Mouse (Mus musculus) adrenal gland (tissue): ENCODE results near the gene Papss1.

Experiments used
- intact Hi-C: fragments of 180-260 bp; cut with DNase I; formaldehyde crosslinking; loops from one replicate; pipeline ENCODE4 v1.15.1; 2025

Papss1 gene

DNA sequence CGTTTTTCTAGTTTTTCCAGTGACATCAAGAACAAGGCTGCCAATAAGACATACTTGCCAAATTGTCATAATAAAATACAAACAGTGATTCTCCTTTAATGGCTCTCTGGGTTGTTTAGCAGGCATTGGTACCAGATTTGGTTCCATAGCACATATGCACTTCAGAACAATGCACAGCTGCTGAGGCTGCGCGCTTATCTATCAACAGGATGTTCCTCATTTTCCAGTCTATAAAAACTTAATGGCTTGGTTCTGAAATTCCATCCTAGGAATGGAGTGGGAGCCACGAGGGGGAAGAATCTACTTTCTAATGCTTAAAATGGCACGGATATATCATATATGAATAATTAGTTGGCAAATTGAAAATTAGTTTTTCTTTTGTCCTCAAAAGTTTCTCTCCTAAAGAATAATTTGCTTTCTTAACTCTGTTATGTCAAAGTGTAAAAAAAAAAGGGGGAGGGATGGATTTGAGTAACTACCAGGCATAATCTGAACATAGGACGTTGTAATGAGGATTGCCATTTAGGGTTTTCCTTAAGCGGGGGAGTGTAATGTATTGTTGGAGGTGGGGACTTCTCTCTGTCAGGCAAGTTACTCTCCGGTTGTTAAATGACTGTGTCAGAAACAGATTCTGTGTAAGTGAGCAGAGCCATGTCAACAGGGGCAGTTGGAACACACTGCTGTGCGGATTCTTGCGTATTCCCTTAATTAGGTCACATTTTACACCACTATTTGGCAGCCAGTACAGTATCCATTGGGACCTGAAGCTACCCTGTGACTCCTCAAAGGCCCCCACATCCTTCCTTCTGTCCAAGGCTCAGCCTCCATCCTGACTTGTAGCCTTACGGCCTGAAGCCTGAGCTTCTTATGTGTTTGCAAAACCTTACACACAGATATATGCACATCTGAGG lies 66.1 kb downstream of the Papss1 start:
- intact Hi-C loops: no loop called here

DNA sequence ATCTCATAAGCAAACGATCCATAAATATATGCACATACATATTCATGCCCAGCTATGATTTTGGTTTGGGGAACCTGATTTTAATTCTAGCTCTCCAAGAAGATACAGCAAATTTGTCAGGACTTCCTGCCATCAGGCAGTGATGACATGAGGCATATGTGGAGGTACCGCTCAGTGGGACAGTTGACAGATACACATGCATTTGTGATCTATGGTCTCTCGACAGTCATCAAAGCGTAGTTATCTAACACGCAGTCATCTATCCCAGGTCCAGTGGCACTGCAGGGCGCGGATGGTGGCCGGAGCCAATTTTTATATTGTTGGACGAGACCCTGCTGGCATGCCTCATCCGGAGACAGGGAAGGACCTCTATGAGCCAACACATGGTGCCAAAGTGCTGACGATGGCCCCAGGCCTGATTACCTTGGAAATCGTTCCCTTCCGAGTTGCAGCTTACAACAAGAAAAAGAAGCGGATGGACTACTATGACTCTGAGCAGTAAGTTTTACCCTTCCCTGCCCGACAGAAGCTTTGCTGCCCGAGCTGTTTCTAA lies 66.8 kb downstream of the Papss1 start:
- intact Hi-C loops: no loop called here

DNA sequence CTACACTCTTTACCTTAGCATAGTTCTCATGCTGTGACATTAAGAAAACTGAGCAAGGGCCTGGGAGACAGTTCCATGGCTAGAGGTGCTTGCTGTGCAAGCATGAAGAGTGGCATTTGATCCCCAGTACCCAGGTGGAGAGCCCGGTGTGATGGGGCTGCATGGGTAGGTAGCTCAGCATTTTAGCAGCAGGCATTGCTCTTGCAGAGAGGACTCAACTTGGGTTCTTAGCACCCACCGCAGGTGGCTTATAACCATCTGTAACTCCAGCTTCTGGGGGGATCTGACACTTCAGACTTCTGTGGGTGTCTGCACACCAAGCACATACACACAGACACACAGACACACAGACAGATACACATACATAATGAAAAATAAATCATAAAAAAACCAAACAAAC lies 69.5 kb downstream of the Papss1 start:
- intact Hi-C loops: no loop called here

DNA sequence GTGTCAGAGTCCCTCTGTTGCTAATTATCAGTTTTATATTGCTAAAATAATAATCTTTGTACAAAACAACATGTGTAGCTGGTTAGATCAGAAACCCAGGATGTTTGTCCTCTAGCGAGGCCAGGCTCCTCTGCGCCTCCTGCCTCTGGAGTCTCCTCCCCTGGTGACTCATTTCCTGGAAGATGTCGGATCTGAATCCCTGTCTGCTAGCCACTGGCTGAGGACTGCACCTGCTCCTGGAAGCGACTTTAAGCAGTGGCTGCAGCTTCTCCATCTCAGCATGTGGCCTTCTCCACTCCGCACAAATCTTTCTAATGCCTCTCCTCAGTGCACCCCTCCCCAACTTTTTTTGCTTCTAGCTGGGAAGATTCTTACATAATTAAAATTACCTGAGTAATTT lies 71.6 kb downstream of the Papss1 start:
- intact Hi-C loops: no loop called here

DNA sequence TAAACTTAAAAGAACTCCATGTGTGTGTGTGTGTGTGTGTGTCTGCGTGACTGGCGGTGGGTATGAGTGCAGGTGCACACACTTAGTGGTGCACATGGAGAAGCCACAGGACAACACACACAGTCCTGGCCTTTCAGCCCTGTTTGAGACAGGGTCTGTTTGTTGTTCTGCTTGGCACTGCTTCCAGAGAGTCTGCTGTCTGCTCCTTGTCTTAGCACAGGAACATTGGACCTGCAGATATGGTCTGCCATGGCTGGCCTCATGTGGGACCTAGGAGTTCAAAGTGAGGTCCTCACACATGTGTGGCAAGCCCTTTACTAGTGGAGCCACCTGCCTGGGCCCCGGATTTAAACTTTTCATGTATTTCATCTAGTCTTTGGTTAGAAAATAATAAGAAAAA lies 72.4 kb downstream of the Papss1 start:
- intact Hi-C loops: no loop called here

DNA sequence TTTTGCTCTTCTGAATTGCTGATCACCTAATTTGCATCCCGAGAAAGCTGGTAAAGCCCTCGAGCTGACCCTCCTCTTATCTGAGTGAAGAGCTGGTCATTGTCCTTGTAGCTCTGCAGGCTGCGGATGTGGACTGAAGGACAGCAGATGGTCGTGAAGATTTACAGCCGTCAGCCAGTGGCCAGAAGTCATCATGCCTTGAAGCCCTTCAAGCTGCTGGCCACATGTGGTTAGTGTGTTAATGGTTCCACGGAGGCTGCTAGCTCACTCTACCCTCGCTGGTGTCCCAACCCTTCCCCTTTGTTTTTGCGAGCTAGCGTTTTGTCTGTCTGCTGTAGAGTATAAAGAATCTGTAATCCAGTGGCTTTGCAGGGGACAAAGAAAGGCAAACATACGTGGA lies 73.1 kb downstream of the Papss1 start:
- intact Hi-C loops: no loop called here

DNA sequence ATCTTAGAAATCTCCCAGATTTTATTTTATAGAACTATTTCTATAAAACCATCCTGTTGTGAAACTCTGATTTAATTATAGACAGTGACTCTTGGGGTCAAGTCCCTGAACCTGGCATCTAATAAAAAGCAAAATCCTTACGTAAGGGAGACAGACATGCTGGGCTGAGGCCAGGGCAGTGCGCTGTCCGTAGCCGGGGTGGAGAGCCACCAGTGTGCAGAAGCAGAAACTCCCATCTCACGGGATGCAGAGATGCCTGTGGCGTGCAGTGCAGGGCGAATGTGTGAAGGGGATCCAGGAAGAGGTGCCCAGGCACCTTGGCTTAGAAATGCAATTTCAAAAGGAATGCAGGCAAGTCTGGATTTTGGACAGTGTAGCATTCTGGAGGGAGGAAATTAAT lies 73.6 kb downstream of the Papss1 start:
- intact Hi-C loops: no loop called here

DNA sequence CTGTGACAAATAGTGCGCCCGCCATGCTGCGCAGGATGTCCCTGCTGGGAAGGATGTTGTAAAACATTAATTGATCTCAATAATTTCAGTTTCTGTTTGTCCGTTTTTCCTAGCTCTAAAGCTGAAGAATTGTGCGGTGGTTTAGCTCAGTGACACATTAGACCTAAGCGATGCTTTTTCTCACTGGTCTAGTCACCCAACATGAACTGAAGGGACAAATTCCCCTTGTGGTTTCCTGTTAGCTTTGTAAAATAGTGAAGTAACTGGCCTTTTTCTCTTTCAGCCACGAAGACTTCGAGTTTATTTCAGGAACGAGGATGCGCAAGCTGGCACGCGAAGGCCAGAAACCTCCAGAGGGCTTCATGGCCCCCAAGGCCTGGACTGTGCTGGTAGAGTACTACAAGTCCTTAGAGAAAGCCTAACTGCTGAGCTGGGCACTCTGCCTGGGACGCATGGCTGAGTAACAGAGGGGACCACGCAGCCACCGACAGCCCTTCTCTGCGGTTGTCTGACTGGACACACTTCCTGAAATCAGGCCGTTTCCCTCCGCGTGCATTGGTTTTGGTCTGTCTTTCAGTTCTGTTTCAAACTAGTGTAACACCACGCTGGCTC lies 78.2 kb downstream of the Papss1 start:
- intact Hi-C loops: no loop called here

DNA sequence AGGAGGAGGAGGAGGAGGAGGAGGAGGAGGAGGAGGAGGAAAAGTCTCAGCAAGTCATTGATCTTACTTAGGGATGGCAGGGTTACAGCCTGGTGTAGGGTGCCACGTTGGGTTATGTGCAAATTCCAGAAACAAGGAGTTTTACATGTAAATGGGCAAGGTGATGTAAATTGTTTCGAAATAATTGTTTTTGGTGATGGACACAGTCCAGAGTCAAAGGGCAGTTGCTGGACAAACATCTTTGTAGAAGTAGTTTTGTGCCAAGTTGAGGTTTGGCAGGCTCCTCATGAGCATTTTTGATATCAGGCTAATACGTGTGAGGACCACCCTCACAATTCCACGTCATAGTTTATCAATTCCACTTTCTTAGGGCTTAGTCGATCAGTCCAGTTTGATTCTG lies 80.6 kb downstream of the Papss1 start:
- intact Hi-C loops: no loop called here

DNA sequence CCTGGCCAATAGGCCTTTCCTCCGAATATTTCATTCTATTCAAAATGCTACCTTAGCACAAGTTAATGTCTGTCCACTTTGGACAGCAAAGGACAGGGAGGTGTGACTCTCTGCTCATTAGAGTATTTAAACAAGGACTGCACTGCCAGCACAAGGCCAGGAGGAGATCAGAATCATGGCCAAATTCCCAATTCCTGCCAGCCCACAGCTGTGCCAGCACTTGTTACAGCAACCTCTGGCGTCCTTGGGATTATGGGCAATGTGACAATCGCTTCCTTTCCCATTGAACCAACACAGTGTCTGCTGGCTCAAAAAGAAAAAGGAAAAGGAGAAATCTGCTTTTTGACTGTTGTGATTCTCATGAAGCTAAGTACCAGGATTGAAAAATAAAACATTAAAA lies 89.8 kb downstream of the Papss1 start:
- intact Hi-C loops: no loop called here

DNA sequence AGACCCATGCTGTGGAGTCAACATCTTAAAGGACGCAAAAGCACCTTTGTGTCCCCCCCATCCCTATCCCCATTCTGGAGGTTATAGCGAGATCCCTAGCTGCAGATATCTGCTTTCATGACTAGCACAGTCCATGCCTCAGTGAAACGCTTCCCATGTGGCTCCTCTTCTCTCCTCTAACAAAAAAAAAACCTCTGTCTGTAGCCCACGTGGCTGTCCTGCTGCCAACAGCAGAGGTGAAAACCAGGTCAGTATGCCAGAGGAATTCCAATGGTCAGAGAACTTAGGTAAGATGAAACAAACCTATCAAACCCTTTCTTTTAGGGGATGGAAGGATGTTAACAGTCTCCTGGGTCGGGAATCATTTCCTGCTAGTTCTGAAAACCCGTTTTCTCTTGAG lies 91.5 kb downstream of the Papss1 start:
- intact Hi-C loops: no loop called here

DNA sequence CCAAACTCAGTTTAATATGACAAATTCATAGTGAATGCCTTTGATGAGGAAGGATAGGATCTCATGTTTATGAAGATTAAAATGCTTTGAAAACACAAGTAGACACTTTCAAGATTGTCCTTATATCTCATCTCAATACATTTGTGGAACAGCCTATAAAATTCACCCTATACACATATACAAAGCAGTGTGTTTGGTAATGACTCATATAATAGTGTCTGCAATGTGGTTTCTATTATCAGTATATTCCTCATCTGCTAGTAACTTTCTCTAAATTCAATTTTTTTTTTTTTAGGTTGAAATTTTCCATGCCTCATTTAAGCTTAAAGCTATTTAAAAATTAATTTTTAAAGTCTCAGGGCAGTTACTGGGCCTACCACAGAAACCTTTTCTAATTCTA lies 95.6 kb downstream of the Papss1 start:
- intact Hi-C loops: no loop called here

DNA sequence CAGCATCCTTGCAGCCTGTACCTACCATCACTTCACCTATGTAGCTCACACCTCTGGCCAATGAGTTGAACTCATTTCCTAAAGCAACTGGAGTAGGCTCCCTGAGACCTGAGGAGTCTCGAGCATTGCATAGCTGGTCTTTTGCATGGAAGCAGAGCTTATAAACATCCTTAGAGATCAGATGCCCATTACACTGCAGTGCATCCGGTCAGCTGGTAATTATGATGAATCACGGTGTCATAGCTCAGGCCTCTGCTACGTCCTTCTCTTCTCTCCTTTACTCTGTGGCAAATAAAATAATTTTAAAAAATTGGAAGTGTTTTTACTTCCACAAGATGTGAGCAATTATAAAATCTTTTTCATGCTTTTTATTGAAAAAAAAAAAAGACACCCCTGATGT lies 96.1 kb downstream of the Papss1 start:
- intact Hi-C loops: no loop called here

DNA sequence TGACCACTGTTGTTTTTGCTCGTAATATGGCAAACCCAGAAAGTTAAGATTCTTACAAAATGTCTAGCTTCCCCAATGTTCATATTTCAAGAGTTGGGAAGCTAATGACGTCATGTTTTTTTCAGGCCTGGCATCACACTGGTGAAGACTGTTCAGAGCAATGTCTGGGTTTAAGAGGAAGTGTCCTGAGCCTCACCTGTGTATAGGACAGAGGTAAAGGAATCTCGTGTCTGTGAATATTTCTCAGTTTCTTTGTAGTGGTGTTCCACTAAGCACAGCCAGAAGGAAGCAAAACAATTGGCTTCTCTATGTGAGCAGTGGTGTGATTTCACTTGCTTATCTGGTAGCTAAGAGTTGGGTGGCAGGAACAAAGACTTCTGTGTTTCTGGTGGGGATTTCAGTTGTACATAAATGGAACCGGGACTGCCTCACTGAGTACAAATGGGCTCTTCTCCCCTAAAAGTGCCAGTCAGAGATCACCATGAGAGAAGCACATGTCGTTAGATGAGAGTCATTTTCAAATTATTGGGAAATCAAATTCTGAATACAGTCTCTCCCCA lies 98.1 kb downstream of the Papss1 start:
- intact Hi-C loops: no loop called here

DNA sequence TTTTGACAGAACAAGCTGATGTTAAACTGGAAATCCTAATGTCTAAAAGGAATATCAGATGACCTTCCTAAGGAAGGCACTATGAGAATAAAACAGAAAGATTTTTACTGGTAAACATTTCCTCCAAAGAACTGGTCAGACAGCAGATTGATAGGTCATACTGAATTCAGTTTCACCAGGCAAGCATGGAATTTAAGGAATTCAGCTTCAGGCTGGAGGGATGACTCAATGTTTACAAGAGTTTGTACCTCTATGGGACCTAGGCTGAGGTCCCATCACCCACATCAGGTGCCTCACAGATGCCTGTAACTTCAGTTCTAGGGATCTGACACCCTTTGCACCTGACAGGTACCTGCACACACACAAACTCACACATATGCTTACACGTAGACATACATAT lies 105.3 kb downstream of the Papss1 start:
- intact Hi-C loops: no loop called here

DNA sequence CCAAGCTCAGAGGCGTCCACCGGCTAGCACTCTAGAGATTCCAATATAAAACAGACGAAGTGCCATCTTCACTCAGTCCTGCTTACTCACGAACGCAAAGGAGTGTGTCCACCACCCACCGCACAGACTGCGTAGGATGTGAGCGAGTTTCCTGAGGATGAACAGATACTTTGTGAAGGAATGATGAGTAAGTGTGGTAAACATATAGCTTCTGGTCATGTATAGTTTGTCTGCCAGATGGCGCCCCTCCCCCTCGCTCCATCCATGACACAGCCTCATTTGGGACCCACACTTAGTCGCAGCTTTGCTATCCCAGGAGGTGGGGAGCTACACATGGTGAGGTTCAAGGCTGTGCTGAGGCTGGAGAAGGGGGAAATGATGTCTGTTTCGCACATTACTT lies 121.5 kb downstream of the Papss1 start:
- intact Hi-C loops: no loop called here

DNA sequence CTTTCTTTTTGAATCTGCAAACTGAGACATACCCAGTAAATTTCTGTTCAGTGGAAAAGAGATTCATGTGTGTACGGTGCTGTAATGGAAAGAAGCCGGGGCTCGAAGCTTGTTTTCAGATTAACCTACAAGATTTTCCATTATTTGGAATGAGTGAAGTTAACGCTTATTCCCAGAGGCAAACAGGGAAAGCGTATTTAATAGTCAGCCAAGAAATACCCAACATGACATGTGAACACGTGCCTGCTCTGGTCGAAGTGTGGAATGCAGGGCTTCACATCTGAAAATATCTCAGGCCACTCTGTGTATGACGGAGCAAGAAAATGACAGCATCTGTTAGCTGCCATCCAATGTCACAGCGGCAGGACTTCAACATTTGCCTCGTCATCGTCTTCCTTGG lies 125.4 kb downstream of the Papss1 start:
- intact Hi-C loops: loop anchor here (10.0 kb wide), 1 partner anchor 395 kb away; the partner anchor contains the start of gene Dkk2

DNA sequence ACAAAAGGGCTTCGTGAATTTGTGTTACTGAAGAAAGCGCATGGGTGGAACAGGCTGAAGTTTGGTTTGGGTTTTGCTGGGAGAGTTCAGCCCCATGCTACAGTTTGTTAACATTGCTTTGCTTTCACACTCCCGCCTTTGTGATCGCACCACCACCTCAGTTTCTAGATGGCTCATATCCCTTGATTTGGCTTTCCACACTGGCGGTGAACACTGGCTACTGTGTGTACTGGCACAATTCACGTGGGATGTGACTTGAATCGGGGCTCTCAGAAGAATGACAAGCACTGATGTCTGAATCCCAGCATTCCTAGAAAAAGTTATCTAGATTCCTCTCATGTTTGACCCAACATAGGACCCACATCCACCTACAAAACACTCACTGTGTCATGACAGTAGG lies 126.0 kb downstream of the Papss1 start:
- intact Hi-C loops: loop anchor here (10.0 kb wide), 1 partner anchor 394 kb away; the partner anchor contains the start of gene Dkk2

DNA sequence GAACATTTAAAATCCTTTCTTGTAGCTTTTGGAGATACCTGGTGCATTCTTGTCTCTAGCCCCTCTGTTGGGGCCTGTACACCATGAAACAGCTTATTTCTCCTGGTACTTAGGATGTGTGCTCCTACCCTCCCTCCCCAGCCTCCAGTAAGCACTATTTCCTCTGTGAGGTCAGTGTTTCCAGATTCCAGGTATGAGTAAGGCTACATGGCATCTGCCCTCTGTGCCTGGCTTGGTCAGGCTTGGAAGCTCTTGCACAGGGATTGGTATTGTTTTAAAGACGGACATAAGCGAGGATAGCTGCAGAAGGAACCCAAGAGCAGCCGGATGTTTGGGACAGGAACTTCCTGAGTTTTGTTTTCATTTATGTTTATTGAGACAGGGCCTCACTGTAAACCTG lies 126.6 kb downstream of the Papss1 start:
- intact Hi-C loops: loop anchor here (10.0 kb wide), 1 partner anchor 394 kb away; the partner anchor contains the start of gene Dkk2
